Mouse (Mus musculus): Measurements from ENCODE around the gene Ilf3.

Gene Ilf3

GRCm38 (mm10) chr9:21346627-21347365 is 20.9 kb upstream of the Ilf3 start:
- DNase-seq (ENCODE audit: low spot score), result no peak

GRCm38 (mm10) chr9:21348152-21348551 is 19.5 kb upstream of the Ilf3 start:
- no peak for DNase-seq (ENCODE audit: low spot score)

GRCm38 (mm10) chr9:21351178-21351577 is 16.5 kb upstream of the Ilf3 start:
- DNase-seq (ENCODE audit: low spot score), result no peak

- DNase-seq (ENCODE audit: low spot score), result no peak
Measured at GRCm38 (mm10) chr9:21351702-21352377, 15.8 kb upstream of the Ilf3 start.

- DNase-seq (ENCODE audit: low spot score), result no peak
Measured at GRCm38 (mm10) chr9:21352463-21353372, 15.0 kb upstream of the Ilf3 start.

- no peak for DNase-seq (ENCODE audit: low spot score)
Measured at GRCm38 (mm10) chr9:21353373-21353686, 14.3 kb upstream of the Ilf3 start.

GRCm38 (mm10) chr9:21354796-21355195 is 12.9 kb upstream of the Ilf3 start:
- no peak for DNase-seq (ENCODE audit: low spot score)

- DNase-seq (ENCODE audit: low spot score), result peak; percentile 74
Measured at GRCm38 (mm10) chr9:21356981-21357718, 10.5 kb upstream of the Ilf3 start.

- peak; percentile 82 for DNase-seq (ENCODE audit: low spot score)
Measured at GRCm38 (mm10) chr9:21366541-21367220, 990 bp upstream of the Ilf3 start.

GRCm38 (mm10) chr9:21368131-21368584 is 487 bp downstream of the Ilf3 start:
- peak; percentile 60 for DNase-seq (ENCODE audit: low spot score)

GRCm38 (mm10) chr9:21369080-21369479 is 1.4 kb downstream of the Ilf3 start:
- DNase-seq (ENCODE audit: low spot score), result no peak

GRCm38 (mm10) chr9:21370876-21371275 is 3.2 kb downstream of the Ilf3 start:
- DNase-seq (ENCODE audit: low spot score), result no peak

- no peak for DNase-seq (ENCODE audit: low spot score)
Measured at GRCm38 (mm10) chr9:21372508-21372907, 4.8 kb downstream of the Ilf3 start.

GRCm38 (mm10) chr9:21379195-21379594 is 11.5 kb downstream of the Ilf3 start:
- peak; percentile 44 for DNase-seq (ENCODE audit: low spot score)

GRCm38 (mm10) chr9:21380868-21381267 is 13.2 kb downstream of the Ilf3 start:
- DNase-seq (ENCODE audit: low spot score), result no peak

- DNase-seq (ENCODE audit: low spot score), result no peak
Measured at GRCm38 (mm10) chr9:21383966-21384365, 16.3 kb downstream of the Ilf3 start.

GRCm38 (mm10) chr9:21392646-21393175 is 25.0 kb downstream of the Ilf3 start:
- no peak for DNase-seq (ENCODE audit: low spot score)

- DNase-seq (ENCODE audit: low spot score), result no peak
Measured at GRCm38 (mm10) chr9:21395692-21396091, 28.0 kb downstream of the Ilf3 start.

- no peak for DNase-seq (ENCODE audit: low spot score)
Measured at GRCm38 (mm10) chr9:21397170-21397569, 29.5 kb downstream of the Ilf3 start.

GRCm38 (mm10) chr9:21401042-21401441 is 33.4 kb downstream of the Ilf3 start:
- no peak for DNase-seq (ENCODE audit: low spot score)

- DNase-seq (ENCODE audit: low spot score), result no peak
Measured at GRCm38 (mm10) chr9:21402764-21403253, 35.1 kb downstream of the Ilf3 start.
